Mouse (Mus musculus) hindbrain, embryonic 14.5 days (tissue): ENCODE data around the gene Igsf3. TPM values are rescaled to one million over a fixed set of nuclear protein-coding genes. Genes with fewer than 3 reads are reported as not detected.

Experiments
- ATAC-seq: fragments of 200-750 bp; cut with Nextera tagmentation; 2 replicates; pipeline ENCODE4 v1.8.0; 2017; ENCODE audit warnings: moderate number of reproducible peaks, mild to moderate bottlenecking, moderate TSS enrichment, moderate library complexity; ENCODE audit not compliant: low FRiP score
- DNase-seq: peaks from one replicate; pipeline ENCODE4 v3.0.0-alpha.2; 2015; ENCODE audit warnings: low spot score
- H3K27ac ChIP-seq: fragments of 300-500 bp; sonication (generic); 2 replicates; pipeline ENCODE4 v1.5.1; 2014; ENCODE audit warnings: mild to moderate bottlenecking, moderate library complexity
- H3K27me3 ChIP-seq: fragments of 300-500 bp; sonication (generic); 2 replicates; pipeline ENCODE4 v1.6.1; 2014; ENCODE audit warnings: mild to moderate bottlenecking, low read length, mixed read lengths; ENCODE audit not compliant: control insufficient read depth, insufficient read depth
- H3K36me3 ChIP-seq: fragments of 300-500 bp; sonication (generic); replicated peaks from 2 replicates; pipeline ENCODE4 v1.6.1; 2014; ENCODE audit not compliant: control insufficient read depth, insufficient read depth
- H3K4me1 ChIP-seq: fragments of 300-500 bp; sonication (generic); replicated peaks from 2 replicates; pipeline ENCODE4 v1.6.1; 2014; ENCODE audit warnings: antibody characterized with exemption, low read length, mixed read lengths; ENCODE audit not compliant: control insufficient read depth, insufficient read depth
- H3K4me2 ChIP-seq: fragments of 300-500 bp; sonication (generic); replicated peaks from 2 replicates; pipeline ENCODE4 v1.6.1; 2014; ENCODE audit warnings: mild to moderate bottlenecking, moderate library complexity
- H3K4me3 ChIP-seq: fragments of 300-500 bp; sonication (generic); replicated peaks from 2 replicates; pipeline ENCODE4 v1.5.1; 2014; ENCODE audit warnings: mild to moderate bottlenecking, low read length
- H3K9ac ChIP-seq: fragments of 300-500 bp; sonication (generic); 2 replicates; pipeline ENCODE4 v1.6.1; 2014
- H3K9me3 ChIP-seq: fragments of 300-500 bp; sonication (generic); 2 replicates; pipeline ENCODE4 v1.6.1; 2016; ENCODE audit warnings: low read length; ENCODE audit not compliant: control insufficient read depth
- WGBS: fragments of 180-500 bp; shearing (Covaris S2); extraction: QIAGEN DNeasy Blood & Tissue Kit; methylation state at CpG from one replicate; pipeline ENCODE4 v1.1.7; 2014; 5-methylcytosine and 5-hydroxymethylcytosine counted together
- polyA plus RNA-seq: library from polyadenylated mRNA; unstranded; fragments of >200 nt; fragmentation: Nextera tagmentation; extraction: Ambion mirVana; gene quantifications from 2 replicates; pipeline ENCODE4 v1.2.1, GENCODE M21; 2014

Gene Igsf3
- polyA plus RNA-seq, 1 experiment from 2014 or later: 51.7 TPM

DNA sequence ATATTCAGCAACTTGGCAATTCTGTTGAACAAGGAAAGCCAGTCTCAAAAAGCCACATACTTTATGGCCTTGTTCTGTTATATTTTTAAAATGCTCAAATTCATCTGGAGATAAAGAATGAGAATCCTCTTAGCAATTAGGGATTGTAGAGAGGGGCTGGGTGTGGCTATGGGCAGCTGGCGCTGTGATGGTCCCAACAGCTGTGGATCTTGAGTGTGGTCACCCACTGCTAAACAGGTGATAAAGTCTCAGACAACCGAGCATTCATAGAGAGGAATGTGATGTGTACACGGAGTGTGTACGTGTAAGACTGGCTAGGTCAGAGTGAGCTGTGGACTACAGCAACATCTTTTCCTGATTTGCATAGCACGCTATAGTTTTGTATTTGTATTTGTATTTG is 133.7 kb downstream of the Igsf3 start:
- peaks cover 13% of the 10 kb centered on the region; the same call in 1 of the 2 replicates for H3K4me1 ChIP-seq
- H3K9me3 ChIP-seq: 0 out of 2 replicates have a peak, but pooled peaks cover 5% of the 10 kb centered on the region
- ATAC-seq (no peak), DNase-seq (no peak)
- no peak overlapping the region for H3K9ac ChIP-seq
- no peak overlapping the region for H3K27ac ChIP-seq
- no peak overlapping the region for H3K4me2 ChIP-seq
- H3K4me3 ChIP-seq: no peak overlapping the region
- H3K27me3 ChIP-seq: no peaks in the 10 kb centered on the region
- WGBS: 94% methylated on average over 5 of the region's 5 CpGs
- no peaks in the 10 kb centered on the region for H3K36me3 ChIP-seq

Other genes starting within 250 kb of the Igsf3 start
- not detected in 2 replicates for gene Cd2, start 89.1 kb upstream of the Igsf3 start, polyA plus RNA-seq
- 105 and 112 TPM in 2 replicates for gene Atp1a1, start 227.6 kb downstream of the Igsf3 start, polyA plus RNA-seq